Mouse (Mus musculus) MEL (cell line): ENCODE results near the gene Morc4. TPM values are rescaled to one million over a fixed set of nuclear protein-coding genes. Genes with fewer than 3 reads are reported as not detected.

Experiments
- NELFE ChIP-seq: IDR thresholded peaks from 2 replicates; pipeline ENCODE4 v1.6.1; 2011; ENCODE audit warnings: low read depth, low read length, improper control_type of control experiment
- ZKSCAN1 ChIP-seq: IDR thresholded peaks from 2 replicates; pipeline ENCODE4 v1.6.1; 2012; ENCODE audit warnings: low read depth, mild to moderate bottlenecking, inconsistent platforms, low read length, improper control_type of control experiment, moderate library complexity
- ZMIZ1 ChIP-seq: IDR thresholded peaks from 2 replicates; pipeline ENCODE4 v1.6.1; 2012; ENCODE audit warnings: low read depth, mild to moderate bottlenecking, inconsistent platforms, low read length, improper control_type of control experiment, moderate library complexity
- polyA plus RNA-seq, 2 experiments: library from polyadenylated mRNA; stranded (reverse) in 1 of 2; unstranded in 1 of 2; fragments of >175 nt in 1 of 2; fragments of >200 nt in 1 of 2; gene quantifications; 2 replicates each; pipeline versions ENCODE4 v1.2.1 to v1.2.4; 2012; ENCODE audit warnings: low replicate concordance in 2 of 2, low read depth in 1 of 2; ENCODE audit not compliant: insufficient read length in 2 of 2, insufficient read depth in 1 of 2, missing spikeins in 1 of 2
- total RNA-seq: library from RNA; depleted of rRNA; stranded (reverse); fragments of 300-350 nt; gene quantifications from 2 replicates; pipeline ENCODE4 v1.2.3, GENCODE M21; 2012; rRNA removed

The Morc4 gene
- total and polyA plus RNA-seq, 3 experiments: 4.2 to 221 (median 20.4) TPM

DNA sequence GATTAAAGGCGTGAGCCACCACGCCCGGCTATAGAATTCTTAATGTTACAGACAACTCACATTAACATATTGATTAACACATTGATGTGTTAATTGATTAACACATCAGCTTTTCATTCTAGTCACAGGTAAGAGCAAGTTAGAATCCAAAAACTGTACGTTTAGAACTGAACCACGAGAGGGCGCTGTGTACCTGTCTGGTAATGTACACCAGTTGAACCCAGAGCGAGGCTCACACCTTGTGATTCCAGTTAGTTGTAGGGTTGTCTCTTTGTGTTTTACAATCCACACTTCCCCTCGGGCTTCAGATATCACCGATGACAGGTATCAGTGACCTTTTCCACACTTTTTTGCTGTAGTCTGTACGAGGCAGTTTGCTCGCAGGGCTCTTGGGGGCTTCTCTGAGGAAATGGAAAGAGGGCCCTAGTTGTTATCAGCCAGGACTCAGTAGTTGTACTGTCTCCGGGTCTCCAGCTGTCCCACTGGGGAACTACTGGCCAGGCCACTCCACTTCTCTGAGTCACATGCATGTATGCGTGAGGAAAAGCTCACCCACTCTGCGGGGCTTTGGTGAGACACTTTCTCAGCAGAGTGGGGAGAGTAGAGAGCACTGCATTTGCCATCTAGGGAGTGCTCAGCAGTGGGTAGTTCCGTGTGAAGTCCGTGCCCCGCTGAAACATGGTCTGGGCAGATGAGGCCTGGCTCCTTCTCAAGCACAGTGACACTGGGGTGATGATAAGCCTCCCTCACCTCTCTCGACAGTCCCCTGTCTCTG is 97.0 kb downstream of the Morc4 start (continued):
- no peak for TF ChIP-seq ZMIZ1
- TF ChIP-seq NELFE: no peak
- no peak for TF ChIP-seq ZKSCAN1

Other genes with a start within 250 kb of the Morc4 start
- 5.2 and 6.0 TPM in 2 replicates for gene Tbc1d8b, start 186.7 kb downstream of the Morc4 start, total RNA-seq
- 1 to 10 TPM in 1 of 2 experiments, not detected in 1; 6.2 TPM for gene Tbc1d8b, start 186.7 kb downstream of the Morc4 start, polyA plus RNA-seq
- gene Gm15013, start 157.2 kb downstream of the Morc4 start, total RNA-seq: not detected in 2 replicates
- under 1 TPM in 1 of 2 experiments, not detected in 1; 0.61 TPM for gene Gm15013, start 157.2 kb downstream of the Morc4 start, polyA plus RNA-seq
- not detected in 2 replicates for gene Ripply1, start 89.3 kb downstream of the Morc4 start, total RNA-seq
- gene Ripply1, start 89.3 kb downstream of the Morc4 start, polyA plus RNA-seq: not detected
- not detected in 2 replicates for gene Cldn2, start 70.8 kb downstream of the Morc4 start, total RNA-seq
- not detected for gene Cldn2, start 70.8 kb downstream of the Morc4 start, polyA plus RNA-seq
- gene Rbm41, start 126.9 kb upstream of the Morc4 start, total RNA-seq: 8.8 and 9.4 TPM in 2 replicates
- gene Rbm41, start 126.9 kb upstream of the Morc4 start, polyA plus RNA-seq: 1 to 10 TPM in 1 of 2 experiments, not detected in 1; 9.1 TPM
- gene Nup62cl, start 191.0 kb upstream of the Morc4 start, total RNA-seq: not detected in 2 replicates
- gene Nup62cl, start 191.0 kb upstream of the Morc4 start, polyA plus RNA-seq: not detected
- gene Pih1h3b, start 191.2 kb upstream of the Morc4 start, total RNA-seq: not detected in 2 replicates
- not detected for gene Pih1h3b, start 191.2 kb upstream of the Morc4 start, polyA plus RNA-seq